Mouse (Mus musculus): ENCODE measurements around the gene Gm37240. TPM values are rescaled to one million over a fixed set of nuclear protein-coding genes. Genes with fewer than 3 reads are reported as not detected.

The Gm37240 gene
- polyA plus RNA-seq, 1 experiment: not detected

DNA sequence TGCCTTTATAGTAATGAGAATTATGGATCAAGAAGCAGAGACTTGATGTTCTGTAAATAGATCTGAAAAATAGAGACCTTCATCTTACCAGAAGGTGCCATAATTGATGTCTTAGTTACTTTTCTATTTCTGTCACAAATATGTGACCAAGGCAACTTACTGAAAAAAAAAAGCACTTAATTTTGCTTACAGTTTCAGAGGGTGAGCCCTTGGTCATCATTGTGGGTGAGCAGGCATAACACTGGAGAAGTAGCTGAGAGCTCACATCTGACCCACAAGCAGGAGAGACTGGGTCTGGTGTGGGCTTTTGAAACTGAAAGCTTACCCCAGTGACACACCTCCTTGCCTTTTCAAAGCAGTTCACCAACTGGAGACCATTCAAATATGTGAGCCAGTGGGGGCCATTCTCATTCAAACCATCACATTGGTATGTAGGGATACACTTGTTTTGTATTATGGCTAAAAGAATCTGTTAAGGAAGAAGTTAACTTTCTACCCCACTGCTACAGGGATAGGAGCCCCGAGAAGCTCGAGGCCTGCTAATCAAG lies 1066.6 kb downstream of the Gm37240 start:
- TF ChIP-seq GATA1 (IDR thresholded peaks at IDR 0.05; ENCODE audit: low read length): no peak

DNA sequence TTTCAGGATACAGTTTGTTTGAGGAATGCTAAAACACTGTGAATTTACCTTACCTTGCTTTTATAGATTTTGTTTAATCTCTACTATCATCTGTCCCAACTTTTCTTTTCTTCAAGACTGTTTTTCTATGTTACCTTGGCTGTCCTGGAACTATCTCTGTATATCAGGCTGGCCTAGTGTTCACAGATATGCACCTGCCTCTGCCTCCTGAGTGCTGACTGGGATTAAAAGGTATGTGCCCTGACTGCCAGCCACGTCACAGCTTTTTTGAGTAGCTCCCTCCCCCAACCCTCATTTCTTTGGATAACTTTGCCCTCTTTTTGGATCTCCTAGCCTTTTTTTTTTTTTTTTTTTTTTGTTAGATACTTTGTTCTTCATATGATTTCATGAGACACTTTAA lies 1070.4 kb downstream of the Gm37240 start:
- no peak for TF ChIP-seq GATA1 (IDR thresholded peaks at IDR 0.05; ENCODE audit: low read length)

DNA sequence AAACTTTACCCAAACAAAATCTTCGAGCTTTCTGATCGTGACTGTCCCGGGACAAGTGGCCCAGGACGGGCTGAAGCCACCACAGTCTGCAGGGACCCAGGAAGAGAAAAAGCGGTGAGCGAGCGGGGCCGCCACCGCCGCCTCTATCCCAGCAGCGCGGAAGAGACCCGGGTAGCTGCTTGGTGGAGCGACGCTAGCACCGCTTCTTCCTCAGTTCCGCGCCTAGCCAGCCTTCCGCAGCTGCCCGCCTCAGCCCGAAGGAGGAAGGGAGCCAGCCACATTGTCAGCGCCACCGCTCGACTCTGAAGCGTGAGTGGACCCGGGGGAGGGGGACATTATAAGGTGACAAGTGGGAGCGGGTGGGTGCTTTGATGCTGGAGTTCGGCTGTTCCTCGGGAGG lies 1071.9 kb downstream of the Gm37240 start:
- no peak for TF ChIP-seq GATA1 (IDR thresholded peaks at IDR 0.05; ENCODE audit: low read length)

DNA sequence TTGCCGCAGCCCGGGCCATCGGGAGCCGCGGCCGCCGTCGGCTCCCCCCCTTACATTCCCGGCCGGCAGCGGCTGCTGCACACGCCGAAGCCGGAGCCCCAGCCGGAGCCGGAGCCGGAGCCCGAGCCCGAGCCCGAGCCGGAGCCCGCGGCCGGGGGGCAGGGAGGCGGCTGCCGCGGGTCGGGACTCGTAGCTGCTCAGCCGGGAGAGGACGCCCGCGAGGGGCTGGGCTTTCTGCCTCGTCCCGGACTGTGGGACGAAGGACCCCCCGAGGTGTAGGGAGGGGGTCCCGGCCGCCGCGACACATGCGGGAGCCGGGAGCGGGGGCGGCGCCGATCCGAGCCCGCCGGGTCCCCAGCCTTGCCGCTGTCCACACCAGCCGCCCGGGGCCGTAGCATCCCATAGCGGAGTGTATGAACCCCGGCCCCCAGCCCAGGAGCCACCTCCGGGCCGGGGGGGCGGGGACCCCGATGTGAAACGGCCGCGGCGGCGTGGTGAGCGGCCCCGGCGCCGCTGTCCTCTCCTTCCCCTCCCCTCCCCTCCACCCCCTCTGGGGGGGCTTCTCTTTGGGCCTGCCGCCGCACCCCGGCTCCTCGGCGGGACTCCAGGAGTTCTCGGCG lies 1072.4 kb downstream of the Gm37240 start, which contains the start of gene Fbxw7:
TSS of gene Fbxw7 (plus strand) at position 507 of the 620 bp plus-strand sequence.
- TF ChIP-seq GATA1 (IDR thresholded peaks at IDR 0.05; ENCODE audit: low read length): no peak

DNA sequence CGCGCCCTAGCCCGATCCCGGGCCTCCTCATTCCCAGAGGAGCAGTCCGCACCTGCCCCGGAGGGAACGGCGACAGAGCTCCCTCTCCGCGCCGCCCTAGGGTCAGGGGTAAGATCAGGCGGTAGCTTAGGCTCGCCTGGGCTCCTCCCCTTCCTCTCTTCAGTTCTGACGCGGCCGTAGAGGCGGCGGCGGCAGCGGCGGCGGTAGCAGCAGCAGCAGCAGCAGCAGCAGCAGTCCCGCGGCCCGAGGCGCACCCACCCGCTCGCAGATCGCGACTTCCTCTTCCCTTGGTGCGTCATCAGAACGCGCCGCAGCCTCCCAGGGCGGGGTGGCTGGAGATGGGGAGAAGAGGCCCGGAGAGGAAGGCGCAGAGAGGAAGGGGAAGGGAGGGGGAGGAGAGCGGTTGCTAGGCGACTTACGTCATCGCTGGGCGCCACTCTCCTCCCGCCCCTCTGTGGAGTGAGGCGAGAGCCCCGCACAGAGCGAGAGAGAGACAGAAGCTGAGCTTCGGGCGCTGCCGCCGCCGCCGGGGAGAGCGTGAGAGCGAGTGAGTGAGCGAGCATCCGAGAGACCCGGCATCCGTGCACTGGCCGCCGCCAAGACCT lies 1073.1 kb downstream of the Gm37240 start:
- no peak for TF ChIP-seq GATA1 (IDR thresholded peaks at IDR 0.05; ENCODE audit: low read length)

DNA sequence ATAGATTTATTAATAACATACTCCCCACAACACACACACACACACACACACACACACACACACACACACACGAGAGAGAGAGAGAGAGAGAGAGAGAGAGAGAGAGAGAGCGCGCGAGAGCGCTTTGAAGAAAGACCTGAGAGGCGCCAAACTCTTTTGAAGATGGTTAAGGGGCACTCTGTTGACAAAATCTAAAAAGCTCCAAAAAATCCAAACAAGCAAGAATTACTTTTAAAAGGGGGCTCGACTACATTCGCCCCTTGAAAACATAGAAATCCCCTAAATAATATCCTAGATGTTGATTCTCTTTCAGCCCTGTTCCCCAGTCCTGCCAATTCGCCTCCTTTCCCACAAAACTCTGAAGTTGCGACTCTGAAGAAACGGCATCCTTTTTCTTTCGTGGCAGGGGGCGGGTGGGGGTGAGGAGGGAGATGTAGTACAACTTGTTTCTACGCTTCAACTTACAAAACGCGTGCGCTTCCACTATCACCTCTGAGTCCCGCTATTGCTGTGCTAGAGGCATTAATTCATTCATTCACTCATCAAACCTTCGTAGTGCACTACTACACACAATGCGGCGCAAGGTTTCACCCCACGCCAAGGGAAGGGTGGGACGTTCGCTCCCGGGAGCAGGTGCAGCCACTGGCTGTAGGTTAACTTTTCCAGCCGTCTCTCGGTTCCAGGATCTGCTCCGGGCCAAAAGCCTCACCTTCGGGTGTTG lies 1073.7 kb downstream of the Gm37240 start:
- TF ChIP-seq GATA1 (IDR thresholded peaks at IDR 0.05; ENCODE audit: low read length): no peak

DNA sequence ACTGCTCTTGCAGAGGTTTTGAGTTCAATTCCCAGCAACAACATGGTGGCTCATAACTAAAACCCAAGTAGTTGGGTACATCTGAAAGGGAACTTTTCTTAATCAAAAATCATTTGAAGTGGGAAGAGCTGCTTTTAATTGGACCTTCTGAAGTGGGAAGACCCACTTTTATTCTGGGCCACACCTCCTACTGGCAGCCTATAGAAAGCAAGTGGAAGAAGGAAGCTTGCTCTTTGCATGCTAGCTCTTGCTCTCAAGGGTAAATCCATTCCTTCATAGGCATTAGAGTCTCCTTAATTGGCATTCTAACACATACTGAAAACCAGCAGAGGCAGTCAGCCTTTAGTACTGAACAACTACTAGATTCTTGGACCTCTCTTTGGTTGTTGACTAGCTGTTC lies 1076.5 kb downstream of the Gm37240 start:
- no peak for TF ChIP-seq GATA1 (IDR thresholded peaks at IDR 0.05; ENCODE audit: low read length)

DNA sequence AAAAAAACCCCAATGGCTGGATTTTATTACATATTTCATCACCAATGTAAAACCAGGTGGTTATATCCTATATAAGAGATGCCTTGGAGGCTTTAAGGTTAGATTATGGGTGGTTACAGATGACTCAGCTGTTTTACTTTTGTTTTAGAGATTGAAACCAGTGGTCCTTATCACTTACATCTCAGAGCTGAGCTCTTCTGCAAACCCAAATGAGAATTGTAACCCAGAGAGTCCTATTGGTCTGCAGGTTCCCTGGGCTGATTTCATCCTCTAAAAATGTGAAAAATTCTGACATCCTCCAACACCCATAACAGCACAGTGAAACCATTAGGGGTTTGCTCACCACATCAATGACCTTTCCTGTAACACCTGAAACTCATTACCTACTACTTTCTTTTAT lies 1078.4 kb downstream of the Gm37240 start:
- TF ChIP-seq GATA1 (IDR thresholded peaks at IDR 0.05; ENCODE audit: low read length): no peak

DNA sequence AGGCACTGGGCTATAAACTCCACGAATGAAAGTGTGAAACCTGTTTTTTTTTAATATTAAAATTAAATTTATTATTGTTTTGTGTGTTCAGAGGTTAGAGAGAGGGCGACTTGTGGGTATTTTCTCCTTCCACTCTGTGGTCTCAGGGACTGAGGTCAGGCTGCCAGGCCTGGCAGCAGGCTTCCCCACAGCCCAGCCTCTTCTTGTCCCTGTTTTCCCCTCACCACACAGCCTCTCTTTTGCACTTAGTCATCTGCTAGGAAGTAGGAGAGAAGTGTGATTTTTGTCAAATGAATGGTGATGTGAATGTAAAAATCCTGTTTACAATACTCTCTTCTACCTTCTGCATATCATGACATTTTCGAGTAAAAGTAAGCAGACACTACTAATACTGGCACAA lies 1079.5 kb downstream of the Gm37240 start:
- TF ChIP-seq GATA1 (IDR thresholded peaks at IDR 0.05; ENCODE audit: low read length): no peak

DNA sequence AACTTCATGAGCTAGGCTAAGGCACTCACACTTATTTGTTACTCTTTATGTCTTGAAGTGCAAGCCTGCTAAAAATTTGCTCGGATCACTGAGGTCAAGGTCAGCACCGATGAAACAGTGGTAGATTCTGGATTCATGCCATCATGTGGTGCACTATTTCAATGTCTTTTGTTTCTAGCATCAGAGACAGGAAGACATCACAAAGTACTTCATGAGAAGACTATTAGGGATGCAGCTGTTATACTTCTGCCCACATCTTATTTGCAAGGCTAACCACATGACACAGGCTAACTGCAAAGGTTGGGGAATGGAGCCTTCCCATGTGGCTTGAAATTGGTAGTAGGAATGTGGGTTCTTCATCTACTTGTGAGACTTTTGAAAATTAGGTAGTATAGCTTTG lies 1081.1 kb downstream of the Gm37240 start:
- TF ChIP-seq GATA1 (IDR thresholded peaks at IDR 0.05; ENCODE audit: low read length): no peak

DNA sequence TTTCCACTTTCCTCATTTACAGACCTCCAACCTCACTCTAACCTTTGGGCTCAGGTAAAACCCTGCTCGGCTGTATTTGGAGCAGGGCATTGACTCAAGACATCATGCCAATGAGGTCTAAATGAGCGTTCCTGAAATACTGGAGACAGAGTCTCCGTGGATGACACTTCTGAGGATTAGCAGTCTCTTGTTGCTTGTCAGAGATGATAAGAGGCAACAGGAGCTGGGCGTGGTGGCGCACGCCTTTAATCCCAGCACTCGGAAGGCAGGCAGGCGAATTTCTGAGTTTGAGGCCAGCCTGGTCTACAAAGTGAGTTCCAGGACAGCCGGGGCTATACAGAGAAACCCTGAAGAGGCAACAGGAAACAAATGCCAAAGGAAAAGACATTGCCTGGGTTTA lies 1083.3 kb downstream of the Gm37240 start:
- no peak for TF ChIP-seq GATA1 (IDR thresholded peaks at IDR 0.05; ENCODE audit: low read length)

DNA sequence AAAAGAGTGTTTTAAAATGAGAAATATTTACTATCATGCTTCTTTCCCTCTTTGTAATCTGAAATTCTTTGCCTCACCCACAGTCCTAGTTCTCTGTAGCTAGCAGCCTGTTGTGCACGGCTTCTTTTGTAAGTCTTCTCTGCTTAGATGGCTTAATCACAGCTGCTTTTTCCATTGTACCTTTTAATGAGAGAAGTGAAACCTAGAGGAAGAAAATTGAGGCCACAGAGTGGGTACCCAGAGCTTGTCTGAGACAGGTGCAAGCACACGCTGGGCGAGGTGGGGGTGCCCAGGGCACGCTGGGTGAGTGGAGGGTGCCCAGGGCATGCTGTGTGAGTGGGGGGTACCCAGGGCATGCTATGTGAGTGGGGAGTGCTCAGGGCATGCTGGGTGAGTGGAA lies 1099.4 kb downstream of the Gm37240 start:
- no peak for TF ChIP-seq GATA1 (IDR thresholded peaks at IDR 0.05; ENCODE audit: low read length)

DNA sequence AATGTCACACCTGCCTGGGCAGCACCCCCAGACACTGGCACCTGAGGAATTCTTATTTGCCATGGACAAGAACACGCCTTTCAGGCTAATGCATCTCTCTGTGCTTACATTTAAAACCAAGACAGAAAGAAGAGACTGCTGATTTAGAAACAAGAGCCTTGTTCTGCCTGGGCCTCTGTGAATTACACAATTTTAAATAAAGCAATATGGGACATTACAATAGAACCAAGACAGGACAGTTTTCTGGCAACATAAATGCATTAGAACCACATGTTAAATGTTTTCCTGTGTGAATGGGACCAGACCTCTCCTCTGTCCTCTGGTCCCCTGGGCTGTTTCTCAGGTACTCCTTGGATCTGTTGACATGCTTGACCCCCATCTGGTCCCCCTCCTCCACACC lies 1111.2 kb downstream of the Gm37240 start:
- no peak for TF ChIP-seq GATA1 (IDR thresholded peaks at IDR 0.05; ENCODE audit: low read length)

DNA sequence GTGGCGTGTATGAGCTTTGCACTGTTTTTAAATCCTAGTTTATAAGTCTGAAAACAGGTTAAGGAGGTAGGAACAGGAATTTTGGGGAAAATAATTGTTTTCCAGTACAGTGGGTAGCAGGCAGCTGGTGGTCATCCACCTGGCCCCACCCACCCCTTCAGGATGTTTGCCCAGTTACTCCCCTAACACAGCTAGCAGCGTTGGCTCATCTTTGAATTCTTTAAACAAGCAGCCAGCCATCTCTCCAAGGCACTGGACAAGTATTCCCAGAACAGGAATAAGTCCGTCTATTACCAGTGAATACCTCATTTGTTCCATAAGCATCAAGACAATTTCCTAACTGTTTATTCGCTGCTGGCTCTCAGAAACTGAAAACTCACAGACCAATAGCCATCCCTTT lies 1111.7 kb downstream of the Gm37240 start:
- TF ChIP-seq GATA1 (IDR thresholded peaks at IDR 0.05; ENCODE audit: low read length): no peak

DNA sequence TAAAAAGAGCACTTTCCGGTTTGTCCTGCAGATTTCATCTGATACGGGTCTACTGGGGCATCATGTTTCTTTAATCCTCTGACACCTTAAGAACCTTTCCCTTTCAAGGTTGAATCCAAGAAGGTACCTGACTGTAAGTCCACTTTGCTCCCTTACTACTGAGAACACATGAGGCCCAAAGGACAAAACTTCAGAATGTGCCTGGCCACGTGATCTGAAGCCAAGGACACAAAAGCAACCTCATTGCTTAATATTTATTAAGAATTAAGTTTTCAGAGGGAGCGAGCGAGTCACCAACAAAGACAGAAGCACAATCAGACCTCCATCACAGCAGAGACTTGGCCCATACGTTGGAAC lies 1112.3 kb downstream of the Gm37240 start:
- no peak for TF ChIP-seq GATA1 (IDR thresholded peaks at IDR 0.05; ENCODE audit: low read length)

DNA sequence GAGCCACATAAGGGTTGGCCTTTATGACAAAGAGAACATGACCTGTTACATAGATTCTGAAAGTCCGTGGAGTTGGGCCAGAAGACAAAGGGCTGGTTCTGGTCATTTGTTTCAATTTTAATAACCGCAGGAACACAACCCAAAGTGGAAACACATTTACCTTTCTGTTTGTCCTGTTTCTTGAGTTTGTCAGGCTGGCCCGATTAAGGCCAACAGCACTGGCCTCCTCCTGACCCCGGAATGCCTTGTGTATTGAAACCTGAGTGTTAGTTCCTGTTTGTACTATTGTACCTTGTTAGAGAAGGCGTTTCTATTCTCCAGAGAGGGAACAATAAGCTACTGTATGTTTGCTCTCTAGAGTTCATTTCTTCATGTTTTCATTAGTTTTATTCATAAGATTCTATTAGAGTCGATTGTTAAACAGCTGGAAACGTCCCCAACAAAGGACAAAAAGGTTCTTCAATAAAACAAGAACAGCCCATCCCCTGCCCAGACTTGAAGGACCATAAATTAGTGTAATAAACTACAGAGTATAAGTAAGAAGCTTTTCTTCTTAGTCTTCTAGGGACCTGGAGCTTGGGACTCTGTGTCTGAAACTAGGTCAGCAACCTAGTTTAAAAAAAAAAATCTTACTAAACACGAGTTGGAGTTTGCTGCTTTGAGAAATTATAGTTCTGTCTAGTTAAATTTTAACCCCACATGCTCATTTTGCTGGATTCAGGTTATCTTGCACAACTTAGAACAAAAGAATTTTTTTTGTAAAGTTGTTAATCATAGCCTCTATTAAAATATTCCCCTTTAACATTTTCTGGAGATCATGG lies 1112.9 kb downstream of the Gm37240 start:
- no peak for TF ChIP-seq GATA1 (IDR thresholded peaks at IDR 0.05; ENCODE audit: low read length)

All from G1E-ER4 (cell line).